Mouse (Mus musculus) MEL (cell line): ENCODE data around the gene Cav3. TPM values are rescaled to one million over a fixed set of nuclear protein-coding genes. Genes with fewer than 3 reads are reported as not detected.

Experiments
- DNase-seq: peaks from one replicate; pipeline ENCODE4 v3.0.0; 2011; ENCODE audit warnings: low read depth, low spot score
- H3K27ac ChIP-seq: 2 replicates; pipeline ENCODE4 v1.5.1; 2012; ENCODE audit warnings: low read depth, mild to moderate bottlenecking, control low read depth, low read length, moderate library complexity; ENCODE audit not compliant: control insufficient read depth
- H3K27me3 ChIP-seq, 2 experiments: fragments of 150-350 bp in 1 of 2; sonication (generic) in 1 of 2; 2 replicates each; pipeline ENCODE4 v1.6.1; 2012; ENCODE audit warnings: low read length in 2 of 2, mild to moderate bottlenecking in 2 of 2, improper control_type of control experiment in 1 of 2, moderate library complexity in 1 of 2; ENCODE audit not compliant: insufficient read depth in 2 of 2, control insufficient read depth in 1 of 2
- H3K36me3 ChIP-seq, 2 experiments: 2 replicates each; pipeline ENCODE4 v1.6.1; 2012 to 2014; ENCODE audit warnings: low read length in 2 of 2, improper control_type of control experiment in 1 of 2, inconsistent platforms in 1 of 2, mild to moderate bottlenecking in 1 of 2; ENCODE audit not compliant: insufficient read depth in 2 of 2, control insufficient read depth in 1 of 2
- H3K4me1 ChIP-seq, 2 experiments: fragments of 150-350 bp in 1 of 2; sonication (generic) in 1 of 2; 2 replicates each; pipeline ENCODE4 v1.6.1; 2012; ENCODE audit warnings: low read length in 2 of 2, improper control_type of control experiment in 1 of 2, mild to moderate bottlenecking in 1 of 2; ENCODE audit not compliant: insufficient read depth in 2 of 2, control insufficient read depth in 1 of 2
- H3K4me3 ChIP-seq, 2 experiments: fragments of 150-350 bp in 1 of 2; sonication (generic) in 1 of 2; 2 replicates each; pipeline ENCODE4 v1.5.1; 2012; ENCODE audit warnings: low read depth in 2 of 2, low read length in 2 of 2, mild to moderate bottlenecking in 2 of 2, moderate library complexity in 2 of 2, control low read depth in 1 of 2, improper control_type of control experiment in 1 of 2; ENCODE audit not compliant: control insufficient read depth in 1 of 2, insufficient read depth in 1 of 2
- H3K79me2 ChIP-seq: 2 replicates; pipeline ENCODE4 v1.6.1; 2012; ENCODE audit warnings: mild to moderate bottlenecking, low read length, moderate library complexity; ENCODE audit not compliant: control insufficient read depth, poor library complexity, insufficient read depth
- H3K9ac ChIP-seq: 2 replicates; pipeline ENCODE4 v1.6.1; 2012; ENCODE audit warnings: low read depth, mild to moderate bottlenecking, control low read depth, low read length, moderate library complexity; ENCODE audit not compliant: control insufficient read depth, poor library complexity, severe bottlenecking
- H3K9me3 ChIP-seq: fragments of 150-350 bp; sonication (generic); replicated peaks from 2 replicates; pipeline ENCODE4 v1.6.1; 2012; ENCODE audit warnings: mild to moderate bottlenecking, low read length, improper control_type of control experiment, moderate library complexity; ENCODE audit not compliant: insufficient read depth
- BHLHE40 ChIP-seq: IDR thresholded peaks from 2 replicates; pipeline ENCODE4 v1.6.1; 2012; ENCODE audit warnings: low read depth, mild to moderate bottlenecking, inconsistent platforms, low read length, improper control_type of control experiment, borderline replicate concordance
- CHD1 ChIP-seq: IDR thresholded peaks from 2 replicates; pipeline ENCODE4 v1.6.1; 2012; ENCODE audit warnings: low read depth, mild to moderate bottlenecking, inconsistent platforms, low read length, improper control_type of control experiment
- CHD2 ChIP-seq: IDR thresholded peaks from 2 replicates; pipeline ENCODE4 v1.6.1; 2011; ENCODE audit warnings: low read length, improper control_type of control experiment
- E2F4 ChIP-seq: IDR thresholded peaks from 2 replicates; pipeline ENCODE4 v1.6.1; 2011; ENCODE audit warnings: low read depth, low read length, improper control_type of control experiment, borderline replicate concordance
- EP300 ChIP-seq, 2 experiments: IDR thresholded peaks; 2 replicates each; pipeline ENCODE4 v1.6.1; 2011; ENCODE audit warnings: improper control_type of control experiment in 2 of 2, low read length in 2 of 2, low read depth in 1 of 2, mild to moderate bottlenecking in 1 of 2
- ETS1 ChIP-seq: IDR thresholded peaks from 2 replicates; pipeline ENCODE4 v1.6.1; 2012; ENCODE audit warnings: low read depth, mild to moderate bottlenecking, inconsistent platforms, low read length, improper control_type of control experiment, moderate library complexity
- GABPA ChIP-seq: IDR thresholded peaks from 2 replicates; pipeline ENCODE4 v1.6.1; 2012; ENCODE audit warnings: low read depth, mild to moderate bottlenecking, inconsistent platforms, low read length, improper control_type of control experiment, moderate library complexity
- GATA1 ChIP-seq: IDR thresholded peaks from 2 replicates; pipeline ENCODE4 v1.6.1; 2011; ENCODE audit warnings: low read depth, low read length, improper control_type of control experiment
- HCFC1 ChIP-seq: IDR thresholded peaks from 2 replicates; pipeline ENCODE4 v1.6.1; 2012; ENCODE audit warnings: low read depth, mild to moderate bottlenecking, inconsistent platforms, low read length, improper control_type of control experiment, moderate library complexity
- JUND ChIP-seq: IDR thresholded peaks from 2 replicates; pipeline ENCODE4 v1.6.1; 2011; ENCODE audit warnings: low read depth, mild to moderate bottlenecking, improper control_type of control experiment, low read length
- MAX ChIP-seq: IDR thresholded peaks from 2 replicates; pipeline ENCODE4 v1.6.1; 2011; ENCODE audit warnings: low read length, improper control_type of control experiment
- MEF2A ChIP-seq: IDR thresholded peaks from 2 replicates; pipeline ENCODE4 v1.6.1; 2014; ENCODE audit warnings: low read depth, mild to moderate bottlenecking, inconsistent platforms, low read length, improper control_type of control experiment; ENCODE audit not compliant: poor library complexity, insufficient replicate concordance, severe bottlenecking; ENCODE audit errors: extremely low read depth
- MYB ChIP-seq: IDR thresholded peaks from 2 replicates; pipeline ENCODE4 v1.6.1; 2011; ENCODE audit warnings: mild to moderate bottlenecking, low read depth, low read length, improper control_type of control experiment
- MYC ChIP-seq: IDR thresholded peaks from 2 replicates; pipeline ENCODE4 v1.6.1; 2011; ENCODE audit warnings: low read depth, mild to moderate bottlenecking, low read length, improper control_type of control experiment, moderate library complexity
- NELFE ChIP-seq: IDR thresholded peaks from 2 replicates; pipeline ENCODE4 v1.6.1; 2011; ENCODE audit warnings: low read depth, low read length, improper control_type of control experiment
- NRF1 ChIP-seq: IDR thresholded peaks from 2 replicates; pipeline ENCODE4 v1.6.1; 2014; ENCODE audit warnings: low read depth, mild to moderate bottlenecking, inconsistent platforms, low read length, improper control_type of control experiment, moderate library complexity; ENCODE audit not compliant: poor library complexity, insufficient read depth, severe bottlenecking
- POLR2A ChIP-seq, 2 experiments: IDR thresholded peaks; 2 replicates each; pipeline ENCODE4 v1.6.1; 2011 to 2012; ENCODE audit warnings: low read length in 2 of 2, mild to moderate bottlenecking in 2 of 2, control low read depth in 1 of 2, improper control_type of control experiment in 1 of 2, low read depth in 1 of 2, moderate library complexity in 1 of 2; ENCODE audit not compliant: control insufficient read depth in 1 of 2, insufficient read depth in 1 of 2, poor library complexity in 1 of 2
- POLR2AphosphoS2 ChIP-seq: IDR thresholded peaks from 2 replicates; pipeline ENCODE4 v1.6.1; 2011; ENCODE audit warnings: low read length, improper control_type of control experiment
- RCOR1 ChIP-seq: IDR thresholded peaks from 2 replicates; pipeline ENCODE4 v1.6.1; 2012; ENCODE audit warnings: low read depth, mild to moderate bottlenecking, inconsistent platforms, low read length, improper control_type of control experiment
- SMC3 ChIP-seq: IDR thresholded peaks from 2 replicates; pipeline ENCODE4 v1.6.1; 2011; ENCODE audit warnings: low read depth, low read length, improper control_type of control experiment
- TBP ChIP-seq: IDR thresholded peaks from 2 replicates; pipeline ENCODE4 v1.8.0; 2011; ENCODE audit warnings: low read depth, low read length, improper control_type of control experiment
- TCF12 ChIP-seq: IDR thresholded peaks from 2 replicates; pipeline ENCODE4 v1.6.1; 2014; ENCODE audit warnings: low read depth, mild to moderate bottlenecking, inconsistent platforms, low read length, improper control_type of control experiment, moderate library complexity
- UBTF ChIP-seq: IDR thresholded peaks from 2 replicates; pipeline ENCODE4 v1.6.1; 2012; ENCODE audit warnings: low read depth, mild to moderate bottlenecking, inconsistent platforms, low read length, improper control_type of control experiment, moderate library complexity, borderline replicate concordance; ENCODE audit not compliant: insufficient read depth
- USF1 ChIP-seq: IDR thresholded peaks from 2 replicates; pipeline ENCODE4 v1.6.1; 2014; ENCODE audit warnings: low read depth, mild to moderate bottlenecking, inconsistent platforms, low read length, improper control_type of control experiment, moderate library complexity
- USF2 ChIP-seq, 2 experiments: IDR thresholded peaks; 2 replicates each; pipeline ENCODE4 v1.6.1; 2011 to 2012; ENCODE audit warnings: improper control_type of control experiment in 2 of 2, low read length in 2 of 2, borderline replicate concordance in 1 of 2, inconsistent platforms in 1 of 2, low read depth in 1 of 2, mild to moderate bottlenecking in 1 of 2; ENCODE audit not compliant: insufficient read depth in 1 of 2
- ZC3H11A ChIP-seq: IDR thresholded peaks from 2 replicates; pipeline ENCODE4 v1.6.1; 2012; ENCODE audit warnings: low read depth, mild to moderate bottlenecking, inconsistent platforms, low read length, improper control_type of control experiment
- polyA plus RNA-seq, 2 experiments: library from polyadenylated mRNA; stranded (reverse) in 1 of 2; unstranded in 1 of 2; fragments of >175 nt in 1 of 2; fragments of >200 nt in 1 of 2; gene quantifications; 2 replicates each; pipeline versions ENCODE4 v1.2.1 to v1.2.4; 2012; ENCODE audit warnings: low replicate concordance in 2 of 2, low read depth in 1 of 2; ENCODE audit not compliant: insufficient read length in 2 of 2, insufficient read depth in 1 of 2, missing spikeins in 1 of 2
- total RNA-seq: library from RNA; depleted of rRNA; stranded (reverse); fragments of 300-350 nt; gene quantifications from 2 replicates; pipeline ENCODE4 v1.2.3, GENCODE M21; 2012

Cav3 gene
- total and polyA plus RNA-seq, 3 experiments, result not detected

DNA sequence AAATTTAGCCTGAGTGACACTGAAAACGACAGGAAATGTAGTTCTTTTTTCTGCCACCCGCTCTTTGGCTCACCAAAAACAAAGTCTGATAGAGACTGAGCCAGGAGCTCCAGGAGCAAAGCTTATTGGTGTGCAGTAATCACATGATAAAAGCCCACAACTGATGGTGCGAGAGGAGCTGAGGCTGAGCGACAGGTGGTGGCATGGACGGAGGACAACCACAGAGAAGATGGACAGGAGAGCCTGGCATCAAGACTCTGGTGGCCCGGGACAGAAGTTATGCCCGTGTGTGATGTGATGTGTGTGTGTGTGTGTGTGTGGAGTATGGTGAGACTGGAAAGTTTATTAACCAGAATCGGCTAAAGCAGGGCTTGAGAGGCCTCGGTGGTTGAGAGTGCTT, 34.1 kb downstream of the Cav3 start:
- no peaks in the 10 kb centered on the region for H3K27me3 ChIP-seq
- no peak for DNase-seq
- H3K9ac ChIP-seq, result no peak overlapping the region
- no peak overlapping the region for H3K27ac ChIP-seq
- H3K79me2 ChIP-seq, result no peaks in the 10 kb centered on the region
- no peaks in the 10 kb centered on the region for H3K4me1 ChIP-seq
- no peaks in the 10 kb centered on the region for H3K36me3 ChIP-seq
- TF ChIP-seq ZC3H11A (no peak), GABPA (no peak), UBTF (no peak), MYC (no peak), USF1 (no peak), RCOR1 (no peak), NRF1 (no peak), EP300 (IDR thresholded peaks at IDR 0.05; ENCODE audit: low read depth in 1 of 2, low read length in 2 of 2) (no peak), NELFE (no peak), HCFC1 (no peak), BHLHE40 (no peak), SMC3 (no peak), GATA1 (no peak), ETS1 (no peak), POLR2AphosphoS2 (no peak), CHD2 (no peak), MEF2A (no peak), CHD1 (no peak)
- H3K4me3 ChIP-seq, result no peak overlapping the region
- H3K9me3 ChIP-seq, result no peaks in the 10 kb centered on the region

DNA sequence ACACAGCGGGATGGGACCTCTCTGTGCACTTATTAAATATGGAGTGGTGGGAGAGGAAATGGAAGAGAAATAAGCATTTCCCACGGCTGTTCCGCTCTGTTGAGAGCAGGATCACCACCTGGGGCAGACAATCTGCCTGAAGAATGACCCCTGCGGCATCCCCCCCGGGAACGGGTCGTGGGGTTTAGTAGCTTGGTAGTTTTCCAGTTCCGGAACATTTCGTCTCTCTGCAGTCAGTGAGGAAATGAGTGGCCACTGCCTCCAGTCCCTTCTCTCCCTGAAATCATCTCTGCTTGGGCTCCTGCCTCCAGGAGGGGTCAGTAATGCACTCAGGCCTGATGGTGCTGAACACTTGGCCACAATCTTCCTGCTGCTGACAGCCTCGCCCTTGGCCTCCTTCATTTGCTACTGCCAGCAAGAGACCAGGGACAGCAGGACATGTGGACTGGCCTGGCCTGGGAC, 35.3 kb downstream of the Cav3 start:
- Histone ChIP-seq H3K4me1 (no peaks in the 10 kb centered on the region), H3K27ac (no peak overlapping the region), H3K9ac (no peak overlapping the region), H3K9me3 (no peaks in the 10 kb centered on the region), H3K4me3 (no peak overlapping the region), H3K27me3 (no peaks in the 10 kb centered on the region), H3K36me3 (no peaks in the 10 kb centered on the region), H3K79me2 (no peaks in the 10 kb centered on the region)
- no peak for DNase-seq
- TF ChIP-seq SMC3, result no peak
- TF ChIP-seq E2F4, result no peak
- no peak for TF ChIP-seq ZC3H11A
- TF ChIP-seq MEF2A, result no peak
- no peak for TF ChIP-seq POLR2A (IDR thresholded peaks at IDR 0.05; ENCODE audit: control insufficient read depth in 1 of 2, insufficient read depth in 1 of 2, low read depth in 1 of 2, low read length in 2 of 2, poor library complexity in 1 of 2)
- no peak for TF ChIP-seq MAX
- TF ChIP-seq USF2 (IDR thresholded peaks at IDR 0.05; ENCODE audit: borderline replicate concordance in 1 of 2, insufficient read depth in 1 of 2, low read depth in 1 of 2, low read length in 2 of 2), result no peak
- TF ChIP-seq JUND, result no peak
- TF ChIP-seq NELFE, result no peak
- no peak for TF ChIP-seq TBP
- no peak for TF ChIP-seq TCF12
- no peak for TF ChIP-seq GATA1
- no peak for TF ChIP-seq MYB
